Mouse (Mus musculus) ES-CJ7 (cell line): ENCODE measurements at regions not wholly inside any gene's neighbourhood (a gene's known extent, or its start where the extent isn't known, plus 50 kb on each side); places are given as distances from the start of the nearest gene placed in this dataset.
A peak's percentile ranks its signal among the peaks of the same experiment; 100 is the strongest.

ENCODE experiments used
- DNase-seq: peaks from one replicate; pipeline ENCODE4 v3.0.0; 2011; ENCODE audit warnings: low read depth, low spot score

DNA sequence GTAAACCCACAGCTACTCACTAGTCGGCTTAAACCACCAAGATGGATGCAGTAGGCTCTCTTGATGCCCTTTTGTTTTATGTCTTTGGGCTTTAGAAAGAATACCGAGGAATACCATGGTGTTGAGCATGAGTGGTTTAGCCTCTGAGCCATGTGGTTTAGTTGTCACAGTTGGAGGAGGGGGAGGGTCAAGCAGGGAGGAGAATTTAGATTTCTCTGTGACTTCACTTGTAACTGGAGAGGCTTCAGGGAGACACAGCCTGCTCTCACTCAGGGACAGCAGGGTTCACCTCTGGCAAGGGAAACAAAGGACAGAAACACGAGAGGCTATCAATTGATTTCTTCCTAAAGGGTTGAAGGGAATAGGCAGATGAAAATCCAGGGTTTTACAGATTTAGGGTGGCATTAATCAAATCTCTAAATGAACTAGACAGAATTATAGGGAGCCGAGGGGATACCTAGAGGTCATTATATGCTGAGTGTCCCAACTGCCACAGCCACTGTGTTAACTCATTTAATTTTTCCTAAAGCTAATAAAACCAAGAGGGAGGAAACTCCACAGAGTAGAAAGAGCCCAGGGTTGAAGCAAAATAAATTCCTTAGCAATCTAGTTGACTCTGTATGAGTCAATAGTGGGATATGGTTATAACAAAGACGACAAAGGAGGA, 2113.7 kb upstream of the 5930422O12Rik start:
- DNase-seq = no peak

DNA sequence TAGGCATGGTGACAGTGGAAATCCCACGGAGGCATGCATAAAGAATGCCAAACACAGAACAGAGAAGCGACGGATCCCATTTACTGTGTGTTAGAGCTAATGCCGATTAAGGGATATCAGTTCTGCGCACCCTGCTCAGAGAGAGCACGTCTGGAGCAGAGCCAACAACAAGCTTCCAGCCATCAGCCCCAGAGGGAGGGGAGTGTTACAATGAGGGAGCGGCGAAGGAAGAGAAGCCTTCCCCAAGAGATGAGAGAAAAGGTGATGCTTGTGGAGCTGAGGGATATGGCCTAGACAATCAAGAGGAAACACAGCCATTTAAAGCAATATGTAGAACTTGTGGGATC, 2113.2 kb upstream of the 5930422O12Rik start:
- no peak for DNase-seq

DNA sequence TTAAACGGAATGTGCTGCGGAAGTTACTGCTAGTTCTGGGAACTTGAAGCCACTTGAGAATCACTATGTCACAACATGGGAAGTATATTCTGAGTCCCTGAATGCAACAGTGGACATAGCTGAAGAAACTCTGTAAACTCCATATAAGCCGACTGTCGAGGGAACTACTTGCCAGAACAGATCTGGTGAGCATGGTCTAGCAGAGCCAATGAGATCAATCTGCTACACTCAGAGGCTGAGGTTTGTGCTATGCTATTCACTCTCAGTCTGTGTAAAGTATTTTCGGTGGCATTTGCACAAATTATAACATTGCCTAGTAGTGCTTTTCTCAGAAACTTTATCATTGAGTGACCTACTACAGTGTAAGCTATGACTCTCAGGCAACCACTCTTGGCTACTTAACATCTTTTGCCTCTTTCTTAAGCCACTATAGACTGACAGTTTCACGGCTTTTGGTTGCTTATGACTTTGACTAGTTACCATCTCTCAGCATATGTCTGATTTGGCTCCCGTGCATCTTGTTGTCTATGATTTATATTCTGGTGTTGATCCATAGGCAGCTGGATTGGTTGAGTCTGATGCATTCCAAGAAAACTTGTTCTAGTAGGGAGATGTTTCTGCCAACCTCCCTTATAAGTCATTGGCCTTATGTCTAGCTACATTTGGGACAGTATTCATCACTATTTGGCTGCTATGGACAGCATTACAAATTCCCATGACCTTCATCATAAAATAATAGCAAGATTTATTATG, 2094.8 kb upstream of the 5930422O12Rik start:
- DNase-seq = no peak

DNA sequence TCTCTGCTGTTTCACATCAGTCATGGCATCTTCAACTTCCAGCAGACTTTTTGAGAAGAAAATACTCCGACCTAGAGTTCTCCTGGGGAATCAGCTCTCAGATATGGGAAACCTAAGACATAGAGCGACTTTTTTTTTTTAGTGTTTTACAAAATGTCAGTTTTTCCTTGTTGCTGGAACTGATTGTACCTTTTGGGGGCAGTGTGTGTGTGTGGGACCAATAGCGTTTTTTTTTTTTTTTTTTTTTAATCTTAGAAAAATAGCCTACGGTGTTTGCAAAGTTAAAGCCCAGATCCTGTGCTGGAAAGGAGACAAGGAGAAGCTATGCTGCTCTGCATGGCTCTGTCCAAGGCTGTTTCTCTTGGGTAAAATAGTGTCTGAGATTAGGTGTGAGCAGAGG, 2080.0 kb upstream of the 5930422O12Rik start:
- no peak for DNase-seq

DNA sequence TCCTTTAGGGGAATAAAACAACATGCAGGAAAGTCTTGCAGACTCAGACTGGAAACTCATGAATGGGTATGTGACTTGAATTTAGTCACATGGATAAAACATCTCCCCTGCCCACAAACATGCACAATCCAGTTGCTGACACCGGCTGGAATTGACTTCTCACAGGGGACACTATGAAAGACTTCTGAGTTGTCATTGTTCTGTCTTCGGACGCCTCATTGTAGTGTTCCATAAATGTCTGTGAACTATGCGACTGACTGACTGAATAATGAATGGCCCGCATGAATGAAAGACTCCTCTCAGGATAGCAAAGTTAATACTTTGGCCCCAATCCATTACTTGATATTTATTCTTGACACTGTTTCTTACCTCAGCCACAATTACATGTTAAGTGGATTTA, 2058.9 kb upstream of the 5930422O12Rik start:
- DNase-seq = no peak

DNA sequence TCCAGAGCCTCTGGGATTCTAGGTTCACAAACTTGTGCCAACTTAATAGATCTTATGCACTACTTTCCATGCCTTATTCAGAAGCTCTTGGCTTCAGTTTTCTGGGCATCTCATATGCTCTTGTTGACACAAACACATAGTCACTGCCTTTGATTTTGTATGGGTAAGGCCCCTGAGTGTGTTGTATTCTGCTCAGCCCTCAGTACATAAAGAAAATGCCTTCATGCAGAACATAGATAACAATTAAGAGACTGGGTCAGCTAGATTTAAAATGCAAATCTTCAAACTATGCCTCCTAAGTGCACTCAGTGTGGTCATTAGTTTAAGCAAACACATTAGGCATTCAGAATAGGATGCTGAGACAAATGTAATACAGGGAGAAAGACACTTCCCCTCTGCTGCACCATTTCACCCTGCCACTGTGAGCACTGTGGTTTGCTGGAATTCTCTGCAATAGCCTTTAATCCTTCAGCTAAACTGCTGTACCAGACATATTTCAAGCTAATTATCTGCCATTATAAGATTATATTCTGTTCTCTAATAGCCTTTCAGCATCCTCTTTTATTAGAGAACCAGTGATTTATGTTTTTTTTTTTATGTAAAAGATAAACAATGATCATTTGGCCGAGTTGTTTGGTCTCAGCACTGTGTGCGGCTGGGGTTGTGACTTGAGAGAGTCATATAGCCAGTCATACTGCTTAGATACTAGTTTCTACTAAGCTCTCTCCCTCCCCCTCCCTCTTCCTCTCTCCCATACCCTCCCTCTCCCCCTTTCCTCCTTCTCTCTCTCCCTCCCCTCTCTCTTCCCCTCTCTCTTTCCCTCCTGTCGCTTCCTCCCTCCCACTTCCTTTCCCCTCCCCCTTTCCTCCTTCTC, 2058.1 kb upstream of the 5930422O12Rik start:
- no peak for DNase-seq

DNA sequence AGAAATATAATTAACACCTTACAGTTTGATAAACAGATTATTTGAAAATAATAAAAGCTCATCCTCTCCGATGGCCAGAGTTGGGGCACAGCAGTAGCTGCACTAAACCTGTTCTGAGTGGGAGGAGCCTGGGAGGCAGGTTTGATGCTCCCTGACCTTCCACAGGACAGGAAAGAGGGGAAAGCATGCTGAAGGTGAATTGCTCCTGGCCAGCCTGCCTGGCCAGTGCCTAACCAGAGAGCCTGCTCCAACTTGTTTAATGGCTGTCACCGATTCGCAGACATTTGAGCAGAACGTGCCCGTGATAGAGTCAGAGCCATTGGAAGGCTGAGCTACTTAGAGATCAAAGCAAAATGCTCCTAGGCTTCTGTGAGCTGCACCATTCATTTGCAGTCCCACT, 2056.9 kb upstream of the 5930422O12Rik start:
- no peak for DNase-seq

DNA sequence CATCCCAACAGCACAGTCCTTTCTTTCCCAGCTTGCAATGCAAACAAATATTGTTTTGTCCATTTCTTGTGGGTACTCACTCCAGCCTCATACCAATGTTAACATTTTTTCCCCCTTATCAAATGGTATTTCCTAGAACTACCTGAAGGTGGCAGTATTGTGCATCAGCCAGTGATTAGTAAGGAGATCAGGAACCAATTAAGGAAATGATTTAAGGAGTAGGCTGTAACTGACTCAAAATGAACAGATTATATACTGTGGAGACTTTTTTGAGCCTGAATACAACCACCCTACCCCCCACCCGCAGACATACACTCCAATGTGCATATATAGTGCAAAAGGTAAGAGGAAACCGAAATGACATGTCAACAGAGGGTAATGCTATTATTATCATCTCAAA, 2056.1 kb upstream of the 5930422O12Rik start:
- DNase-seq = peak; percentile 41

DNA sequence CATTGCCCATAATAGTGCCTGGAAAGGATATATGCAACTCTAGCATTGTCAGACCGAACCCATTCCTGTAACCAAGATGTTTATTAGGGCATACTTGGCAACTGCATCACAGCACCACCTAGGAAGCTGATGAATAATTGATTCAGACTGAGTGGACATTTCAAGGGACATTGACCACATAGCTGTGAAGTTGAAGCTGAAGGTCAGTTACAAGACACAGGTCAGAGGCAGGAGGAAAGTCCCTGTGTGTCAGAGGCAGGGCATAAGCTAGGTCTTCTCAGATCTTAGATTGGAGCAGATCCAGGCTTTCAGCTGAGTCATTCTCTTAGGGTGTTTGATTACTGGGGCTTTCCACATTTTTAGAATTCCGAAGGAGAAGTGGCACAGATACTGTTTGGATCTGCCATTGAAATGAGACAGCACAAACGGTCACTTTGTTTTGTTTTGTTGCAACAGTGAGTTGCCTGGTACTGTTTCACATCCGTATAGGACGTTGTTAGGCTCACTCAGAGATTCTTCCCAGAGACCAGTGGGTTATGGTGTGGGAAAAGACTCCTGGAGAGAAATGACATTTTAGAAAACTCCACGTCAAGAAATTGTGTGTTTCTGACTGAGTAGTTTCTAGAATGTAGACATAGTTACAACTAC, 2055.2 kb upstream of the 5930422O12Rik start:
- no peak for DNase-seq

DNA sequence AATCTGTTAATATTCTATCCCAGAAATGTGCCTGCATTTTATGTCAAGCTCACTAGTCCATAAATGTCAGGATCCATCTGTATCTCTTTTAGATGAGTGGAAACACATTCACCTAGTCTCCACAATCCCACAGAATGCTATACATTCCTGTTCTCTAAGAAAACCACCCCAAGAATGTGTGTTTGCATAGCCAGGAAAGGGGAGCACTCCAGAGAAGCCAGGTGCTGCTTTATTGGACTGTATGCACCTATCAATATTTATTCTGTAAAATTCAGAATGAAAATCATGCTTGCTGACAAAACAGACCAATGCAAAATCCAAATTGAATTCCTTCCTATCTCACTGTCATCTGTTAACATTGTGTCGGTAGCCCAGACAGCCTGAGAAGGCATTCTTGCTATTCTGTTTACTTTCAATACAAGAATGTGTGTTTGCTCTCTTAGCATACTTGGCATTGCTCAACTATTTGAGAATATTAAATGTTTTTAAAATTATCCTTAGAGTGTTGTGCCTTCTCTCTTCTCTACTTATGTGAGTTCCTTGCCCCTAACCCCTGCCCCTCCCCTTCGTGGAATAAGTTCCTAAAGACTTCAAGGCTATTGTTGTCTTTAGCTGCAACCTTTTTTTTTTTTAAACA, 2050.7 kb upstream of the 5930422O12Rik start:
- no peak for DNase-seq

DNA sequence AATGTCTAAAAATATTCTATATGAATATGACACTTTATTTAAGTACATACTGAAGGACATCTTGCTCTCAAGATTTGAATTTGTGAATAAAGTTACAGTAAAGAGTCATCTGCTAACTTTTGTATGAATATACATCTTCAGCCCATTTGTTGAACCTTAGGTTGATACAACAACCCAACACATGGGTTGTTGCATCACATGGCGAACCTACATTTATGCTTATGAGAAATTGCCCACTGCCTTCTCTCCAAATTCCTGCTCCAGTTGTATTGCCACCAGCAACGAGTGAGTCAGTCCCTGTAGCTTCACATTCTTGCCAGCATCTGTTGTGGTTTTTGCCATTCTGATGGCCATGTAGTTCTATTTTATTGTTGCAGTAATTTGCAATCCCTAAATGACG, 2023.7 kb upstream of the 5930422O12Rik start:
- no peak for DNase-seq

DNA sequence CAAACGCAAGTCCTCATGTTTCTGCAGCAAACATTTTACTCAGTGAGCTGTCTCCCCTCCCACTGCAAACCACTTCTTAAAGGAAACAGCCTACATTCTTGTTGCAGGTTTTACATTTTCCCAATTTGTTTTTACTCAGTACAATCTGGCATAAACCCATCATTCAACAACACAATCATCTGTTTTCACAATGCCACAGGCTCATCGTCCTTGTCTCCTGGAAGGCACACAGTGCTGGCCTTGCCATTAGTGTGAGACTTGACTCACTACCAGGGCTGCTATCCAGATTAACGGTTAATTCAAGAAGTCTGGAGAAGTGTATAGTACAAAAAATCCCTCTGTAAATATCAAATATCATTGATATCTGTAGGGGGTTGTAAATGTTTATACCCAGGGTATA, 2006.3 kb upstream of the 5930422O12Rik start:
- no peak for DNase-seq

DNA sequence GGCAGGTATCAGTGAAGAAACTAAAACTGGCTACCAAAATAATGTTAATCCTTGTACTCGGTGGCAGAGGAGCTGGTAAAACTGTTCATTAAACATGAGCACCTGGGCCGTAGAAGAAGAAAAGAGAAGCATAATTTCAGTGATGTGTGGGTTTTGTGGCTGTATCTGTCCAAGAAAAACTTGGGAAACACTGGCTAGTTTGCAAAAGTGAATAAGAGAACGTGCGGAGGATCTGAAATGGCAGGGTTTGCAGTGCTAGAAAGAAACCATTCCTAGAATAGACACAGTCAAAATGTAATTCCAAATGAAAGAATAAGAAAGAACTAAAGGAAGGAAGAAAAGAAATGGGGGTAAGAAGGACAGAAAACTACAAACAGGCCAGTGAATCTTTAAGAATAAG, 2000.8 kb upstream of the 5930422O12Rik start:
- DNase-seq = no peak

DNA sequence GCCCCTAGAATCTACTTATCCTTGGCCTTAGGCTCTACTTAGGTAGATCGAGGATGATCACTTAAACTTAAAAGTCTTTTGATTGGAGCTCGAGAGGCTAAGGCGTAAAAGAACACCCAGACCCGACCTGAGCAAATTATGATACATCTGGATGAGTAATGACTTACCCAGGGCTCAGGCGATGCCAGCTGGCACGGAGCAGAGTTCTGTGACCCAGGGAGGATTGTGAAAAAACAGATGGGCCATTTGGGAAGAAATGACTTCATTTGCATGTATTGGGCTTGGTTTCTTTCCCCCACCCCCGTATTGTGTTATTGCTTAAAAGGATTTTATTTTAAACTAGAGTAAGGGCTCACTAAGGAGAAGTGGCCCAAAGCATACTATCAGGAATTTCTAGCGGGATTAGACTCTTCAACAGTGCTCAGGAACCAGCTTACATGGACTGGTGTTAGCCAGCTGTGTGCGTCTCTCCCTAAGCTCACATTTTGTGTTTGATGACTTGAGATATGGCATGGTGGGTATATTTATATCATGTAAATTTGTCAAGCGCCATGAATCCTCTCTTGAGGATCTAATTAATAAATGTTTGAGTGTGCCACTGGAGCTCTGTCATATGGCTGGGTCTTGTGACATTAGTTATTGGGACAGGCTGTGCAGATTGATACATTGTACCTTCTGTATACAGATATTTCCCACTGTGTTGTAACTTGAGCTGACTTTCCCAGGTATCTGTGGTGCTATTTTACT, 1991.9 kb upstream of the 5930422O12Rik start:
- no peak for DNase-seq

DNA sequence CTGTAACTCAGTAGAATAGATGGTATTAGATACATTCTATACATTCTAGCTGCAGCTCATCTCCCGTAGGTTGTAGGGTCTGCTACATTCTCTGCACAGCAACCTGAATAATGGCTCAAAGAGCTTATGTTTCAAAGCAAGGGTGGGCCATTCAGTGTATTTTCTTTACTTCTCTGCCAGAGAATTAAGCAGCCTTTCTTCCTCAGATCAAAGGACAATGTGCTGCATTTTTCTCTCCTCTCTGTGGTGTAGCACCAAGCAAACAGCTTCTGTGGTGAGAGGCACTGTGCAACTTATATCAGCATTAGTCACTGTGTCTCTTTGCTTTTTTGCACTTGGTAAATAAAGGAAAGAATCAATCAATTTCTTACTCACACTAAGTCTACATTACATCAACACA, 1983.7 kb upstream of the 5930422O12Rik start:
- no peak for DNase-seq

DNA sequence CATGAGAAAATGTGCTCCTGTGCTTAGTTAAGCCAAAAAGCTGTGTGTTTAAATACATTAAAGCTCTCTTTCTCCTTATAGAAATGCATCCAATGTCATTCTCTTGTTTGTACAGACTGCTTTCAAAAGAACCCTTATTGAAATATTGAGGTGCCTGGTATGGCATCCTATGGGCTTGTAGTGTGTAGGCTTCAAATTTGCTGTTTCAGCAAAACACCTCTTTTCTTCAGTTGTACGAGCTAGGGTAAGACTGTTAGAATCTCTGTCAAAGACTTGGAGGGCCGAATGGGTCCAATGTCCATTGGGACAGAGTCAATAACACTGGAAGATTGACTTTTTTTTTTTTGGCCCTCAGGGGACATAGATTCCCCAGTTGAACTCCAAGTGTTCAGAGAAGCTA, 1980.5 kb upstream of the 5930422O12Rik start:
- DNase-seq = no peak

DNA sequence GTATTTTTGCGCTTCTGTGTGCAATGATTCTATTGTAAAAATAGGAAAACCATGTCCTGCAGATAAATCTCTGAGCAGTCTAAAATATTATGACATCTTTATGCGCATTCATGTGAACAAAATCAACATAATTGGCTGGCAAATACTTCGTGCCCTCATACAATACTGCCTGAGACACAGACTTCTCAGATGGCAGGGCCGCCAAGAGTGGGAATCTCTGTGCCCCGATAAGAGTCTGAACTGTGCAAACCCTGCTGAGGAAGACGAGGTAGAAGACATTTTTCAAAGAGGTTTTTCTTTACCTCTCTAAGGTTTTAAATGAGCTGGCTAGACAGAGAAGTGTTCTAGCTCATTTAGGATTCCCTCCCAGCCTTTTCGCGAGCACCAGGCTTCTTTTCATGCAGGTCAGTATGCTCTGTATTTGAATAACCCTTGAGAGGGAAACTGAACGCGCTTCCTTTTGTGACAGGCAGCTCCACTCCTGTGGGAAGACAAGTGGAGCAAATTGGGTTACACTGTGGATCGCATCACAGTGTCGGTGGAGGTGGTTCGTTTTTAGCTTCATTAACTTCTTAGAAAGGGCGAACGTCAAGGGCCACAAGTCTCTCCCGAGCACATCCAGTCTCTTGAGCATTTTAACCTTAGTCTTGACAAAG, 1973.6 kb upstream of the 5930422O12Rik start:
- no peak for DNase-seq

DNA sequence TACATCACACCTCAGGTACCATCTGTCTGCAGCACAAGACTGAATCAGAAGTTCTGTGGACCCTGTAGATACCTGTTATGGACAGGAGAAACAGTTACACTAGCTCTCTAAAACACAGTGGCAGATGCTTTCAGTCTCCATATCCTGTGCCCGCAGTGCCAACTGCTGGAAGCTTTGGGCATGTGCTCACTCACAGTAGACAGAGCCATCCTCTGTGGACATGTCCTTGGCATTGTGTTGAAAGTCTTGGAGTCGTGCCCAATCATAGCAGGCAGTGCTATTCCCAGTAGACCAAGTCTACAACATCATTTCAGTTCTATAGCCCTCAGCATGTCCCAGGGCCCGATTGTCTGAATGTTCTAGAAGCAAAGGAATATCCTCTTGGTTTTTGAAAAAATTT, 1968.2 kb upstream of the 5930422O12Rik start:
- DNase-seq = no peak
